Mouse (Mus musculus): ENCODE results near the gene Eps8.

DNA sequence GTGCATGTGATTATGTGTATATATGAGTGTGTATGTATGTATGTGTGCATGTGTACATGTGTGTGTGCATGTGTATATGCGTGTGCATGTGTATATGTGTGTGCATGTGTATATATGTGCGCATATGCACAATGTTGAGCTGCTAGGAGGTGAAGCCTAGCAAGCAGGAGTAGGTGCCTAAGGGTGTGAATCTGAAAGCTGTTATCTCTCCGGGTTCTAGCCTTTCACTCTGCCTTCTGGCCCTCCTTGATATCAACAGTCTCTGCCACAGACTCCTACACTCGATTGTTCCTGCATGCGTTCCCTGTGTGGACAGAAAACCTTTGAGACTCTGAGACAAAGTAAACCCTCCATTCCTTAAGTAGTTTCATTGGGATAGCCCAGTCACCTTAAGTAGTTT, 98.0 kb downstream of the Eps8 start:
- TF ChIP-seq CTCF (IDR thresholded peaks at IDR 0.05; ENCODE audit: extremely low read depth, insufficient read depth, low read length): no peak
- TF ChIP-seq POLR2A (IDR thresholded peaks at IDR 0.05; ENCODE audit: extremely low read depth, insufficient read depth, low read length): no peak

All from cortical plate, adult 2 months (tissue).